Mouse (Mus musculus) brain, adult 2 months (tissue): ENCODE data around the gene Bmp8a.
"Not testable (repeated sequence)": the region's sequence is repeated elsewhere in the genome, so short reads cannot be mapped to it uniquely, and the experiment has no call there.

Experiments used
- DNase-seq: peaks from one replicate; pipeline ENCODE4 v3.0.0; 2011; ENCODE audit warnings: low read depth, low spot score

The Bmp8a gene

DNA sequence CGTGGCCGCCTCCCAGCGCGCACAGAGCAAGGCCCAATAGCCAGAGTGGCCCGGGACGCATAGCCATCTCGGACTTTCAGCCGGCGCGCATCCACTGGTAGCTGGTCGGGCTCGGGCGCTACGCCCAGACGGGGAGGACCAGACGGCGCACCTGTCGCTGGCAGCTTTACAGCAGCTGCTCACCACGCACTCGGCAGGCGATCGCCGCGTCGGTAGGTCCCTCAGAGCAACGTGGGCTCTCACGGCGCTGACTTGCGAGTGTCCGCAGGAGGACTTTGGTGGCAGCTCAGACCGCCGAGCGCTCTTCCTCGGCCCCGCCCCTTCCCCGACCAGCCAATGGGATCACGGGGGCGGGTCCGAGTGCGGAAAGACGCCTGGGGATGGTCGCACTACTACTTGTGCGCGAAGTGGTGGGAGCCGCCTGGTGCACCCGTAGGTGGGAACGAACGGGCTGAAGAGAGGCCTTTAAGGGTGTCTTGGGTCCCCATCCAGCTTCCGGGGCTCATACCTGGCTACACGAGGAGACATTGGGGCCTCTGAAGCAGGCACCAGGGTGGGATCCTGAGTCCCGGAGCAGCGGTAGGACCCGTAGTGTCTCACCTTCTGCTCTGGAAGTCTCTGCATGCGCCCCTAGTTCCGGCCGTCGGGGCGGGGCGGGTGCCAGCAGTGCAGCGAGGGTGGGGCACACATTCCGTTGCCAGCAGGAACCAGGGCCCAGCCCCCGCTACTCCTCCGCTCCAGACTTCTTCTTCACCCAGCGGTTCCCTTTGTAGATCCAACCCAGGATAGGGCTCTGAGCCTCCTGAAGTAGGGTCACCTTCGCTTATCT, at the start of gene Bmp8a:
TSS of gene Bmp8a (minus strand) at position 611 of the 829 bp plus-strand sequence.
- peak; percentile 27 for DNase-seq

DNA sequence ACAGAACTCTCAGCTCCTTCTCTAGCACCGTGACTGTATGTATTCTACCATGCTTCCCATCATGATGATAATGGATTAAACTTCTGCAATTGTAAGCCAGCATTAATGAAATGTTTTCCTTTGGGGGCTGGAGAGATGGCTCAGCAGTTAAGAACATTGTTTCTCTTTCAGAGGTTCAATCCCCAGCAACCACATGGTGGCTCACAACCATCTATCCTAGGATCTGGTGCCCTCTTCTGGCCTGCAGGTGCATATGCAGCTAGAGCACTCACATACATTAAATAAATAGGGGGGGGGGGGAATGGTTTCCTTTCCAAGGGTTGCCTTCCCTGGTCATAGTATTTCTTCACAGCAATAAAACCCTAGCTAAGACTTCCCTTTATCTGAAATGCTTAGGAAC, 49.1 kb upstream of the Bmp8a start:
- no peak for DNase-seq

DNA sequence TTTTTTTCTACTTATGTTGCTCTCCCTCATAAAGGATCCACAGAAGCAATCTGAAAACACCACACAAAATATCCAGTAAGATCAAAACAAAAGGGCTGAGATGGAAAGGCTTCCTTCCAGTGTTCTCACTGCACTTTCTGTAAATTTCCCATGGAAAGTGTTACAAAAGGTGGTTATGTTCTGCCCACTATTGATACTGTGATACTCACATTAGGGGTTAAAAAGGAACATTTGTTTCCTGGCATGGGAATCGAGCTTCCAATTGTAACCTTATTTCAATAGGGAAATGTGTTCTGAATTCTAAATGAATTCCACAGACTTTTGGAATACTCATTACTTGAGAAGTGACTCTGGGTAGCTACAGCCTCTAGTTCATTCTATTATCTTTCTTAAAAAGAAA, 42.0 kb upstream of the Bmp8a start:
- no peak for DNase-seq

DNA sequence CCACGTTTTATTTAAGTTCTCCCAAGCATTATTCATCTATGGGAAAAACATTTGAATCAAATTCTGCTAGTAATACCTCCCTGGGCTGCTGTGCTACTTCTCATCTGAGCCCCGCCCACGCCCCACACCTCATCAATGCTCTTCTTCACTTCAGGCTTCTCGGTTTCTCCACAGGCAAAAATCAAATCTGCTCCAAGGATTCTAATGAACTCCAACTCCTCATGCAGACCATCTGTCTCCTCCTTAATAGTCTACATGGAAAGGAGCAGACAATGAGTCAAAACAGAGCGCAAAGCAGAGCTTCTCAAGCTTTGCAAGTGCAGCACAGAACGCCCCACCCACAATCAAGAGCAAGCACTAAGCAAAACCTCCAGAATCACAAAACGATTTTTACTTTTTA, 40.1 kb upstream of the Bmp8a start:
- DNase-seq = peak; percentile 89

DNA sequence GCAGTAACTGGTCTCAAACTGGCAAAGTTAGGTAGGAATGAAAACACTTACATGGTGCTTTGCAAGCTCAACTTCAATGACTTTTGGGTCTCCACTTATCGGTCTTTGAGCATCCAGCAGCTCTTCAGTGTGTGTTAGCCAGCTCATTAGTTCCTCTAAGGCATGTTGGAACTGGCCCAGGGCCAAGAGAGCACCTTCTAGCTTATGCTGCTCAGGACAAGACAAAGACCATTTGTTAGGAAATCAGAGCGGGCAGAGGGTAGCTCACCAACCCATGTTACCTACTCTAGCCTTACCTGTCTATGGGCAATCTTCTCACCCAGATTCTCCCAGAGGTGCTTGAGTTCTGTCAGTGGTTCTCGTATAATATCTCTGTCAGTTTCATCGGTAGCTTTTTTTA, 39.0 kb upstream of the Bmp8a start:
- peak; percentile 23 for DNase-seq

DNA sequence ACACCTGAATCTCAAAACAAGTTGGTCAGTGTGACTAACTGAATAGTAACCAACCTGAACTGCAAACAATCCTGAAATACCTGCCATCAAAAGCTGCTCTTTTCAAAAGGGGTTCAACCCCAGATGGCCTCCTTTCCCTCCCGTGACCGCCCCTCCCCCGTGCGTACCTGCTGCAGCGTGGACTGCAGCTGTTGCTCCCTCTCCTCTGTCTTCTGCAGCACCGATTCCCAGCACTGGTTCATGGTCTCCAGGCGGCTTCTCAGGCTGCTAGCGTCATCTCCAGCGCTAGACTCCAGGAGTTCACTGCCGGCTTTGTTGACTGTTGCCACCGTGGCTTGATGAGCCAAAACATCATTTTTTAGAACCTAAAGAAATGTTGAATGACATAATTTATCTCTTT, 38.5 kb upstream of the Bmp8a start:
- no peak for DNase-seq

DNA sequence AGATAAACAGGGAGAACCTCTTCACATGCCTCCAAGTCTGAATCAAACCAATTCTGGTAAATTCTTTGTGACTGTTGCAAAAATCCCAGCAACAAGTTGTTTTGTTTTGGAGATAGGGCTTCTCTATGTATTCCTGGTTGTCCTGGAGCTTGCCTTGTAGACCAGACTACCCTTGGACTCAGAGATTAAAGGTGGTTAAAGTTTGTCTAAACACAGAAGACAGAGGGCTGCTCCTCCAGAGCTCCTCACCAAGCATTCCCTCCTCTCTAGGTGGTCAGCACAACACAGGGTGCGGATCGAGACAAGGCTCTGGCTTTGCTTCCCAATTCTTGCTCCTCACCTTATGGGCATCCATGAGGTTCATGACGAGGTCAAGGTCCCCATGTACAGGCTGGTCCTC, 33.0 kb upstream of the Bmp8a start:
- no peak for DNase-seq

DNA sequence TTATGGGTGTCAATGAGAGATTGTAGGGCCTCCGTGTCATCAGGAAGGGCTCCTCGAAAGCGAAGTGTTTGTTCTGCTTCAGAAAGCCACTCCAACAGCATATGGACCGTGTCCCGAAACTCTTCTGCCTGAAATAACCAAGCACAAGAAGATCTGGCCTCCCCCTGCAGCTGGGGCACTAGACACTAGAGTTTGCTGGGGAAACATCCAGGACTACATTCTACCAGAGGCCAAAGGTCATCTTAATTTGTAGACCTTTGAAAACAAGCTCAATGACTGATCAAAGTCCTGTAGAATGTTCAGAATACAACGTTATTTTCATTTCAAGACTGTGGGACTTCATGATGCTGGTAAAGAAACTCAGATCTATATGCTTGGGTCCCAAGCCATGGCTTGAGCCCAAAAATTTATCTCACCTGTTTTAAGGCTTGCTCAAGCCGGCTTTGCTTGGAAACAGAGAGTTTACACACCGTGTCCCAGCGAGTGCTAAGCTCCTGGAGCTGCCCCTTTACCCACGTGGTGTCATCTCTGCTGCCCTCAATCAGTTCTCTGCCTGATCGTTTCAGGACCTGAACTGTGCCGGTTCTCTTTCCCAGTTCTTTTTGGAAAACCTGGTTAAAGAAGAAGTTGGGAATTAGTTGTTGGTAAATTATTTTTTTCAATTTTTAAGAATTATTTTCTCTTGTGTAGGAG, 31.4 kb upstream of the Bmp8a start:
- no peak for DNase-seq

DNA sequence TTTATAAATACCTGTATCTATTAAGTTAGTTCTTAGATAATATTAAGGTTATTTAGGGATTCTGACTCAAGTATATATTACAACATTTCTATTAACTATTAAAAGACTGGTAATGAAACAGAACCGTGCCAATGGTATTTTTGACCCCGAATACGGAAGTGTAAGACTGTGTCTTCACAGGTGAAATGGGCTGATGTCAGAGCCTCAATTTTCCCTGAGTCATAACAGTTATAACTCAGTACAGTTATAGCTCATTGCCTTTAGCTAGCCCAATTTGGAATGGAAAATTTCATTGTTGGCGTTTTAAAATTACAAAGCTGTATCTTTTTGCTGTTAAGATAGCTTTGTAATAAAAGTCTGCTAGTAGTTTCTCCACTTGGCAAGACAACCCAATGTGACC, 20.5 kb upstream of the Bmp8a start:
- DNase-seq = no peak

DNA sequence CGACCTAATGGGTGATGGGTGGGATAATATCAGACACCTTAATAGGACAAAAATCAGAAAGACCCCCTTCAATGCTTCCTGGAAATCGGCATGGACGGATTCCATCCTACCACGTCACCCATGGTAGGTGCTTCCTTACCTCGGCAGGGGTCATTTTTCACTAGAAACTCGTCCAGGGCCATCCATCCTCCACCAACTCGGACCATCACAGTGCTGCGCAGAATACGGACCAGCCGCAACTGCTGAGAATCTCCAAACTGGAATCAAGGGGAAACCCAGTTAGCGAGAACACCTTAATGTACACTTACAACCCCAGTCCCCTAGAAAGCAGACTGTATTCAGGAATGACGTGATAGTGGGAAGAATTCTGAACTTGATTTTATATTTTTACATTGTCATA, 17.7 kb upstream of the Bmp8a start:
- no peak for DNase-seq

DNA sequence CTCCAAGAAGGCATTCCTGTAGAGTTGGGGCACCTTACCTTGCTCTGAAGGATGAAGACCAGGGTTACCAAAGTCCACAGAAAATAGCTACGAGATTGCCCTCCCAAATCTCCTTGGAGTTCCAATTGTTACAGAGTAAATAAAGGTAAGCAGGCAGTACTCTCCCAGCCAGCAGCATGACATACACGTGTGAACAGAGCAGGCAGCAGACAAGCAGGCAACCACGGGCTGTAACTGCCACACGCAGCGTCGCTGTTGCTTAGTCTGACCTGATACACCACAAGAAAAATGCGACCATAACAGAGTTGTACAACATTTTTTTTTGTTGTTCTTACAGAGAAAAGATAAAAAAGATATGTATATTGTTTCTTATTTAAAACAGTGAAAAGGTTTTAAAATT, 15.6 kb upstream of the Bmp8a start:
- no peak for DNase-seq

DNA sequence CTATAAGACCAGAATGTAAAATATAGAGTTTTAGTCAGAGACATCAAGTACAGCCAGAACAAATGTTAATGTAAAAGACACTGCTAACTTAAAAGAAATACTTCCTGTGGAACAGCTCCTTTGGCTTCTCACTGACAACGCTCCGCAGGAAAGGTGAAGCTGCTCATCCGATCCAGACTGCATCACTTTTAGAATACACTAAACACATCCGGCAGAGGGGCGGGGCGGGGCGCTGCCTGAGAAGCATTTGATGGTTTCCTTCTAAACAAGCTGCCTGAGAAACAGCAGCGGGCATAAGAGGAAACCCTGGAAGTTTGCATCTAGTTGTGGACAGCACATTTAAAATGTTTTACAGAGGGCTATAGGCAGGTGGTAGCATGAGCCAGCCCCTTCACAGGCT, 12.9 kb upstream of the Bmp8a start:
- DNase-seq = no peak

DNA sequence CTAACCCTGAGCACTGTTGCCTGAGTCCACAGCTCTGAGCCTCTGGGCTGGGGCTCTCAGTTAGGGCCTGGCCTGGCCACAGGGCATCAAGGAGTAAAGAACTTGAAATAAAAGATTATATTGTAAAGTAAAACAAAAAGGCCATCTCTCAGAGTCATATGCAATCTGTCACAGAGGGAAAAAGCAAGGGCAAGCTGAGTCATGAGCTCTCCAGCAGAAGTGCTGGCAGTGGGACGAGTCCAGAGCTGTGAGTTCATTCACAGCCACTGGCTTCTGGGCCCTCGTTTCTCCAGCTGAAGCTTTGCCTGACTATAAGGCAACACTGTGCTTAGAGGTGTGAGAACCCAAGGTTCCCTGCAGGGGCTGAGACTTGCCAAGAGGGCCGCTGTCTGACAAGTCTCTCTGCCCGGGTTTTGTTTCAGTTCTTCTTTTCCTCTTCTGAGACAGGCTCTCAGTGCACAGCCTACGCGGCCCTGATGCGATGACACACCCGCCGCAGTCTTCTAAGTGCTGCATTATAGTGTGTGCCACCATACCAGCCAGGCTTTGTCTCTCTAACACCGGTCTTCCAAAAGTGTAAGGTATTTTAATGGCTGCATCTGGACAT, 10.3 kb upstream of the Bmp8a start:
- peak; percentile 58 for DNase-seq

DNA sequence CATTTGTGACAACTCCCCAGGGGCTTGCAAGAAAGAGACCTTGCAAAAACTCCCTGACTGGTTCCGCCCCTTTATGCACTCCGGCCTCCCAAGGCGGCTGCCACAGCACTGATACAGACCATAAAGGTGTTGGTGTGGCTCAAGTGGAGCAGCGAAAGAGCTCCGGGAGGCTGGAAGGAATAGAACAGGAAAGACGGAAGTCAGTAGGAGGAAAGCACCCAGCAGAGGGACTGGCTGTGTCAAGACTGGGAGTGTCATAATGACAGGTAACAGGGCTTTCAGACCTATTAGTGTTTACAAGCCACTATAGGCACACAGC, 378 bp upstream of the Bmp8a start:
- no peak for DNase-seq

DNA sequence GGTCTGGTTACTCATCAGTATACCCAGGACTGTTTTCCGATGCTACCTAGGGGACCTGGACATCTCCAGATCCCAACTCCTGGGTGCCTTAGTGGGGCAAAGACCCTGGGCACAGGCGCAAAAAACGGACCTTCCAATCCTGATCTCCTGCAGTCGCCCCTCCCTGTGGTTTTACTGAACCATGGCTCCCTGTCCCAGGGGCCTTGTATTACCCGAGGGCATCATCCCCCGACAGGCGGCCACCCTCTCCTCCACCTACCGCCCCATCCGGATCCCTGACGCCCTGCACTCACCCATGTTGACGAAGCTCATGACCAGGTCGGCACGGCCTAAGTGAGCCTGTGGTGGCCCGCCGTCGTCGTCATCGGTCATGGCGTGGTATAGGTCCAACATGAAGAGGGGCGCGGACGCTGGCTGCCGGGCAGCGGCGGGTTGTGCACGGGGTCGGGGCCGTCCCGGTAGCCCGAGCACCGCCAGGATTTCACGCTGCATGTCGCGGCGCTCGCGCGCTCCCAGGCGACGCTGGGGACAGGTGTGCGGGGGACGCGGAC, 886 bp downstream of the Bmp8a start:
- DNase-seq = no peak

DNA sequence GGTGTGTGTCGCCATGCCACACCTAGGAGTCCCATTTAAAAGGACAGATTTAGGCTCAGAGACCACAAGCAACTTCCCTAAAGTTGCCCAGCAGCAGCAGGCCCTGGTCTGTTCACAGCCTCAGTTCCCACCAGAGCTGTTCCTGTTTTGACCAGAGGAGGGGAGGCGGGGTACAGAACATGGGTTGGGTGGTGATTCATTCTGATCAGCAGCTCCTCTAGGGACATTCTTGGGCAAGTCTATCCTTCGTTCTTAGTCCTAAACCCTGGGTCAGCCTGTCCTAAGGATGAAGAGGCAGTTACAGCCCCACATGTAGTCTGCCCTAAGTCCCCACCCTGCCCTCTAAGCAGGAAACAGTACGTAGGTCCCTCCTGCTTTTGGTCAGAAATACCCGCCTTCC, 2.8 kb downstream of the Bmp8a start:
- DNase-seq = no peak

DNA sequence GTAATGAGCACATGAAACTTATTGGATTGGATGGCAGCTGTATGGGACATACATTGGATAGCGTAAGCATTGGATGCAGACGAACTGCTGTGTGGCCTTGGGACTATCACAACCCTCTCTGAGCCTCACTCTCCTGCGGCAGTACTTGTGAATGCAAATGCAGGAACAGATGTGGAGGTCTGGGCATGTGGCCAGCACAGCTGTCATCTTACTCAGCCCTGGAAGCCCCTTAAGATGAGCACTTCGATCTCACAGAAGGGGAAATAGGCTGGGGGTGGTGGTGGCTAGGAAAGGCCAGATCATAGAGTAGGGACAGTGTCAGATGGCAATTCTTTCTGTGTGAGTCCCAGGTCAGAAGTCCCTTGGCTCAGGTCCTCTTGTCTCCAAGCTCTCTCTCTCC, 5.4 kb downstream of the Bmp8a start:
- DNase-seq = no peak

DNA sequence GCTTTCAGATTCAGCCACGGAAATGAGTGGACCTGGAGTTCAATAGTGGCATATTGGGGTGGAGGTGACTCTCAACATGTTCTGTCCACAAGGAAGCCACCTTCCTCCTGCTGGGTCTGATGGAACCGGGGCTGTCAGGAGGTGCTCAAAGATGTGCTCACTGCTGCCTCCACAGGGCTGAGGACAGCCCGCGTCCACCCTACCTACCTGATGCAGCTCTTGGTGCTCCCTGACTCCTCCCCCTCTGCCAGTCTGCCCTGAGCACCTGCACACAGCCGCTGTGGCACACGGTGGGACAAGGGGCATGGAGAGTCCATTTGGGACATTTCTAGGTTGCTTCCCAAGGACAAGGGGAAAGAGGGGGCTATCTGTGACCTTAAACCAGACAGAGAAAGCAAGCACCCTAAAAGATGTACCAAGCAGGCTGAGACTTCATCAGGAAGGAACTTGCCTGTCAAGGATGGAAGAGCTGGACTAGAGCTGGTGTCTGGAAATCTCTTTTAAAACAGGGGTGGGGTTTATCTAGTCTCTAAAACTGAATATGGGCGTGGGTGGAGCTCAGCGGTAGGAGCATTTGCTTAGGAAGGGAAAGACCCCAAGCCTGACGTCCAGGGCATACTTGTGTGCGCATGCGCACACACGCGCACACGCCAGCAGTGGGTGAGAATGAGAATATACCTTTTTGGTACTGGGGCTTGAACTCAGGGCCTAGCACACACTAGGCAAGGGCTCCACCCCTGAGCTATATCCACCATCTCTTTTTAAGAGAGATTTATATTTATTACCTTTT, 7.1 kb downstream of the Bmp8a start:
- no peak for DNase-seq

DNA sequence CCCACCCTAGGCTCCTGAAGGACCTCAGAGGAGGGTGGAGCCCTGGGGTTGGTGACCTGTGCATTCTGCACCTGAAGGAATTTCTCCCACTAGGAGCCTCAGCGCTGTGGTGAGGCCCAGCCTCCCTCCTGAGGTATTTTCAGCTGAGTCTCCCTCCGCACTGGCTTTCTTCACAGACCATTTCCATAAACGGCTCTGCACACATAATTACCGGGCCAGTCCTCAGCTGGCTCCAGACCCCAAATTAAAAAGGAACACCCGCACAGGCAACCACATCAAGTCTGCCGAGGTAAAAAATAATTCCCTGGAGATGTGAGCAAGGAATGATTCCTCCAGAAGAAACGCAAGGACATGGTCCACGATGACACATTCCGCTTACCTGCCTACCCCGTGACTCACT, 7.8 kb downstream of the Bmp8a start:
- peak; percentile 20 for DNase-seq

DNA sequence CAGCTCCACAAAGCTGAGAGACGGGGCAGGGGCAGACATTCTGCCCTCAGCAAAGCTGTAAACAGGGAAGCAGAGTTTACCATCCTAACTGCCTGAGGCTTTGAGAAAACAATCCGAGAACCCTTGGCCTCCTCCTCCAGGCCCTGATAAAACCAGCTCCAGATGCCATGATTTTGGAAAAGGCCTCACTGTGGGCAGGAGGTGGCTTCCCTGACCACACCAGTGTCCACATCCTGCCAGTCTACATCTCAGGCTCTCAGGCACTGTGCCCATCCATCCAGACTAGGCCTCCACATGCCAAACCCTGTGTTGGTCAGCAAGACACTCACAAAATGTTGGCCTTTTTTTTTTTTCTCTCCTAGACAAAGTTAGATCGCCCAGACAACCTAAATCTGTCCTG, 8.9 kb downstream of the Bmp8a start:
- no peak for DNase-seq

DNA sequence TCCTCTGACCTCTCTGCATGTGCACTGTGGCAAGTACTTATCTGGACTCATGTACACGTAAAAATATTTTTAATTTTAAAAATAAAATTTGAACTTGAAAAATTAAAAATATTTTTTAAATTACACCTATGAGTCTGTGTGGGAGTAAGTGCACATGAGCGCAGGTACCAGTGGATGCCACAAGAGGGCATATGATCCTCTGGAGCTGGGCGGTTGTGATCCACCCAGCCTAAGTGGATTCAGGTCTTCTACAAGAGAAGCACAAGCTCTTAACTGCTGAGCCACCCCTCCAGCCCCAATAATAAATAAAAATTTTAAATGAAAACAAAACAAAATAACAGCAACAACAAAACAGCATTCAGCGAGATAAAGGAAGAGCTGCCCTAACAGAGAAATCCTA, 9.9 kb downstream of the Bmp8a start:
- DNase-seq = no peak

DNA sequence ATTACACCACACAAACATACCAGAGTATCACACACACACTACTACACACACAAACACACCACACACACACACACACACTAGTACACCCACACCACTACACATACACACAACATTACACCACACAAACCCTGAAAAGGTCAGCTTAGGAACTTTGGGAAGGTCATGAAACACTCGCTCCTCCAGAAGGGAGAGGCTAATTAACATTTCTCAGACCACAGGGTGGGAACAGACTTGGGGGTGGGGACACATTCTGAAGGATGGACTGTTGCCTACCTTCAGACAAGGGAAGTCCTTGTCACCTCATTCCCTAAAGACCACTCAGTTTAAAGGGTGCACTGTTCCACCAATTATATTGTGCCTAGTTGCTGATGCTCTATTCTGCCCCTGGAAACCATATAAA, 11.1 kb downstream of the Bmp8a start:
- DNase-seq = not testable (repeated sequence)
